ENCODE assay signal across 9 mouse cellular contexts in genomic region chr5:48890216-48890615, GRCm38 (mm10).
A peak's percentile ranks its signal among the peaks of the same experiment; 100 is the strongest.
DNase-seq lines count a peak whose midpoint lies in the region; ATAC-seq lines count a peak whose summit lies in the region.
"Had no signal": no experiment of that assay in that cellular context is flagged by ENCODE, and none has a peak within 500 bp of the region (broad histone marks: within the 10 kb centered on the region; RNA-seq: fewer than 3 reads in every experiment).

No protein-coding gene starts in this region.

- H3K4me1 ChIP-seq in heart, embryonic 15.5 days (replicated peaks), result peaks cover 3% of the 10 kb centered on the region; the same call in 1 of the 2 replicates
- no peaks in the 10 kb centered on the region for H3K4me1 ChIP-seq in embryonic facial prominence, embryonic 12.5 days
- peaks cover 10% of the 10 kb centered on the region; the same call in 1 of the 2 replicates for H3K4me1 ChIP-seq in hindbrain, embryonic 13.5 days (replicated peaks)
- peaks cover 12% of the 10 kb centered on the region for H3K4me1 ChIP-seq in midbrain, embryonic 13.5 days (replicated peaks)

- H3K27ac ChIP-seq in heart, embryonic 15.5 days, result no peak overlapping the region
- no peak overlapping the region for H3K27ac ChIP-seq in embryonic facial prominence, embryonic 12.5 days
- H3K27ac ChIP-seq in hindbrain, embryonic 13.5 days, result no peak overlapping the region
- no peak overlapping the region for H3K27ac ChIP-seq in midbrain, embryonic 13.5 days

- ATAC-seq in heart, embryonic 15.5 days (replicated peaks; ENCODE audit: insufficient number of reproducible peaks, insufficient read depth, low FRiP score, low read depth), result no peak
- ATAC-seq in embryonic facial prominence, embryonic 12.5 days (ENCODE audit: insufficient number of reproducible peaks, insufficient read depth, low FRiP score, low TSS enrichment), result no peak
- no peak for ATAC-seq in hindbrain, embryonic 13.5 days (ENCODE audit: low FRiP score)
- ATAC-seq in midbrain, embryonic 13.5 days, result no peak
- ATAC-seq in frontal cortex, adult (ENCODE audit: low TSS enrichment), result no peak

- WGBS in heart, embryonic 15.5 days, result 57% methylated on average over 8 of the region's 8 CpGs
- WGBS in embryonic facial prominence, embryonic 12.5 days, result 76% methylated on average over 8 of the region's 8 CpGs
- 71% methylated on average over 8 of the region's 8 CpGs for WGBS in hindbrain, embryonic 13.5 days
- 61% methylated on average over 8 of the region's 8 CpGs for WGBS in midbrain, embryonic 13.5 days

- H3K27me3 ChIP-seq in heart, embryonic 15.5 days, result no peaks in the 10 kb centered on the region
- H3K27me3 ChIP-seq in embryonic facial prominence, embryonic 12.5 days, result no peaks in the 10 kb centered on the region
- no peaks in the 10 kb centered on the region for H3K27me3 ChIP-seq in hindbrain, embryonic 13.5 days
- no peaks in the 10 kb centered on the region for H3K27me3 ChIP-seq in midbrain, embryonic 13.5 days

- H3K36me3 ChIP-seq in heart, embryonic 15.5 days, result no peaks in the 10 kb centered on the region
- H3K36me3 ChIP-seq in embryonic facial prominence, embryonic 12.5 days, result no peaks in the 10 kb centered on the region
- H3K36me3 ChIP-seq in hindbrain, embryonic 13.5 days, result no peaks in the 10 kb centered on the region
- no peaks in the 10 kb centered on the region for H3K36me3 ChIP-seq in midbrain, embryonic 13.5 days

- H3K4me3 ChIP-seq in heart, embryonic 15.5 days, result peak overlapping the region; percentile 34
- no peak overlapping the region for H3K4me3 ChIP-seq in embryonic facial prominence, embryonic 12.5 days
- H3K4me3 ChIP-seq in hindbrain, embryonic 13.5 days, result peak overlapping the region; percentile 44
- H3K4me3 ChIP-seq in midbrain, embryonic 13.5 days (replicated peaks), result peak overlapping the region; percentile 48
- H3K4me3 ChIP-seq: myocyte had no signal

- no peak overlapping the region for H3K9ac ChIP-seq in heart, embryonic 15.5 days
- H3K9ac ChIP-seq in embryonic facial prominence, embryonic 12.5 days, result no peak overlapping the region
- peak overlapping the region; percentile 63 for H3K9ac ChIP-seq in hindbrain, embryonic 13.5 days
- H3K9ac ChIP-seq in midbrain, embryonic 13.5 days (replicated peaks), result peak overlapping the region; percentile 55; the same call in 1 of the 2 replicates

- no peak for DNase-seq in heart, postnatal 36 days
- no peak for DNase-seq in urinary bladder, postnatal 36 days (ENCODE audit: low spot score in 2 of 2)
- no peak for DNase-seq in cerebellum, adult 9-10 months

- intact Hi-C loops in heart, postnatal 36 days (cut with DNase I), result no loop called here

- peak overlapping the region; percentile 61 for H3K4me2 ChIP-seq in heart, embryonic 15.5 days
- peak overlapping the region; percentile 49 for H3K4me2 ChIP-seq in embryonic facial prominence, embryonic 12.5 days (replicated peaks)
- H3K4me2 ChIP-seq in hindbrain, embryonic 13.5 days, result peak overlapping the region; percentile 76
- peak overlapping the region; percentile 74 for H3K4me2 ChIP-seq in midbrain, embryonic 13.5 days (replicated peaks)

- no peaks in the 10 kb centered on the region for H3K9me3 ChIP-seq in heart, embryonic 15.5 days (replicated peaks)
- H3K9me3 ChIP-seq in embryonic facial prominence, embryonic 12.5 days, result no peaks in the 10 kb centered on the region
- no peaks in the 10 kb centered on the region for H3K9me3 ChIP-seq in hindbrain, embryonic 13.5 days
- H3K9me3 ChIP-seq in midbrain, embryonic 13.5 days, result no peaks in the 10 kb centered on the region

Comparison
In these comparisons a context has a peak if more than half of its experiments do, and no peak if none do; other contexts are left out.
1. H3K9ac ChIP-seq: peak in hindbrain, embryonic 13.5 days (single experiment) and midbrain, embryonic 13.5 days (single experiment); none in heart, embryonic 15.5 days (single experiment) and embryonic facial prominence, embryonic 12.5 days (single experiment).
2. Peak in every context shown above with its lines, with median percentiles within 50 percentile points of each other: H3K4me2 ChIP-seq.